Mouse (Mus musculus): Measurements from ENCODE around the gene Alcam.

The Alcam gene

DNA sequence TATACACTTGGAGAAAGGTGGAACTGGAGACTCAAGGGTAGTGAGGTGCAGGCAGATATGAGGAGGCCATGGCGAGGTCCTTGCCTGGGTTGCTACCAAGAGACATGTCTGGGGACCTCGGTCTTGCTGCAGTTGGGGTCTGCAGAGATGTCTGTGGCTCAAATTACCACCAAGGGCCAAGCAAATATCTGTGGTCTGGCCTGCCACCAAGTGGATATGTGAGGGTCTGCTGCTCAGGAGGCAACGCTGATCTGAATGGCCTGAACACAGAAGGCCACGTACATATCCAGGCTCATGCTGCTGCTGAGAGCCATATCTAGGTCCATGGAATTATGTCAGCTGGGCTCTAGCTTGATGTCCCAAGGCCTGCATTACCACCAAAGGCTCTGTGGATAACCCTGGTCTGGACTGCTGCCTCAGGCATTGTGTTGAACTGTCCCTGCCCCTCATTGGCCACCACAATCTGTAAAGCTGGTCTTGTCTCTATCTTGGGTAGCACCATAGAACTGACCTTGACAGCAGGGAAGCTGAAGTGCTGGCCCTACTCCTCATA, 210.4 kb downstream of the Alcam start:
- DNase-seq, result no peak

DNA sequence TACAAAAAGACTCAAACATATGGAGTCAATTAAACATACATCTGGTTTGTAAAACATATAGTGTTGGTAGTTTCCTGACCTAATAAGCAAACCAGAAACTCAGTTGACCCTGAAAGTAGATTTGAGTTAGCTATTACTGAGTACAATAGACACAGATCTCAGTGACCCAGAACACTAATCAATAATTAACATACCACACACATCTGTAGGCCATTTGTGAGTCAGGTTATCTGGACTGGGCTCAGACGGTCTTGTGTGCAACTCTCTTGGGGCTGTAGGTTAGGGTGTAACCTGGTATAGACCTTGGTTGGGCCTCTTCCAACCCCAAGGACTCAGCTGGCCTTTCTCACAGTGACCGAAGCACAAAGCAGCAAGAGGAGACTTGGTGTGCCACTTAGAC, 211.7 kb downstream of the Alcam start:
- no peak for DNase-seq

DNA sequence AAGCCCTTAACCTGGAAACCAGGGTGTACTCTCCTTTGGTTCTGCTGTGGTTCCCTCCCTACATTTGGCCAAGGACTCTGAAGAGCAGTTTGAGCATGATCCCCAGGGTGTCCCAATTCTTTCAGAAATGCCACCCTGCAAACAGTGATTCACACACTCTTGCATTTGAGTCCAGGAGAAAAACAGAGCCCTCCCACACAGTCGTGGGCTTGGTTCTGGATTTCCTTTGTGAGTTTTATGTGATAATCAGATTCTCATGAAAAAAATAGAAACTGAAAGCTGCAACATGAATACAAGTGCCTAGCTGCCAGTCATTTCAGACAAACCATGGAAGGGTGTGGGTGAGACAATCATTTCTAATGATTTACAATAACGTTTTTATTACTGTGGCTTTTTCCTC, 223.9 kb downstream of the Alcam start:
- DNase-seq, result peak; percentile 39

DNA sequence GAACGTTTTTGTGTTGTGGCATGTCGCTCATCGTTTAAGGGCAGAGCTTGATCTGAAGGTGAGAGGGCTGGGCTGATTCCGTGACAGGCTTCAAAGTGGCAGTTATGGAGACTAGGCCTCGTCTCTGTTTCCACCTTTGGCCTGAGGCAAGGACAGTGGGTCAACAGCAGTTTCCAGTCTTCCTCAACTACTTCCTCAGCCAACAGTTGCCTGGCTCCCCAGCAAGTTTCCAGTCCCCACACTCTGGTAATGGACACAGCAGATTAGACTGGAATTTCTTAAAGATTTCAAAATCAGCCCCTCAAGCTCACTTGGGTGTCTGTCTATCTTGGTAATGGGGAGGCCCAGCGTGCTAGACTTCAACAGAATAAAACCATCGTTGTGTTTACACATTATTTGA, 224.4 kb downstream of the Alcam start:
- DNase-seq, result no peak

DNA sequence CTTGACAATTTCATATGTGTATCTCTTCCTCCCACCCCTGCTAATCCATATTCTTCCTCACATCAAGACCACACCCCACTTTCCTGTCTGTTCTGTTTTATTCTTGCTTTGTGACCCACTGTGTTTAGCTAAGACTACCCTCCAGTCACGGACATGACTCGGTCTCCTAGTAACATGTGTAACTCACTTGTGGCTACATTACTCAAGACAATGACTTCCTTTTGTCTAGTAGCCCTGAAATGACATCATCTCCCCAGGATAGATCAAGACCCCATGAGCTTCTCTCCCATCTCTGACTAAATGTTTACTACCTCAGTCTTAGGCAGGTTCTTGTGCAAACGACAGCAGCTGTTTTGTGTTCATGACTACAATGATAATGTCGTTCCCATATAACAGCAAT, 231.0 kb downstream of the Alcam start:
- no peak for DNase-seq

DNA sequence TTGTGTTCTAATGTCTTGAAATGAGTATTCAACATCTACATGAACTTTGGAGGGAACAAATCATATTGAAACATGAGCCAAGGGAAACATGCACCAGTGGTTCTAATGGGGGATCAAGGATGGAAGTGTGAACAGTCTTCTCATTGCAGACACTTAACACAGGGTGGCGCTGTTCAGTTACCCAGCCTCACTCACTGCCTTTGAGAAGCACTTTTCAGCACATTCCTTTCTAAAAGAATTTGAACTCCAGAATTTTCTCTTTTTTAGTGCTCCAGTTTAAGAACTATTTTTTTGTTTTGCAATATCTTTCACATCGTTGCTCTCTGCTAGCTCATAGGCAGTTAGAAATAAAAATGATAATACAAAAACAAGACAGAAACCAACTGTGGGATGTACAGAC, 234.8 kb downstream of the Alcam start:
- no peak for DNase-seq

DNA sequence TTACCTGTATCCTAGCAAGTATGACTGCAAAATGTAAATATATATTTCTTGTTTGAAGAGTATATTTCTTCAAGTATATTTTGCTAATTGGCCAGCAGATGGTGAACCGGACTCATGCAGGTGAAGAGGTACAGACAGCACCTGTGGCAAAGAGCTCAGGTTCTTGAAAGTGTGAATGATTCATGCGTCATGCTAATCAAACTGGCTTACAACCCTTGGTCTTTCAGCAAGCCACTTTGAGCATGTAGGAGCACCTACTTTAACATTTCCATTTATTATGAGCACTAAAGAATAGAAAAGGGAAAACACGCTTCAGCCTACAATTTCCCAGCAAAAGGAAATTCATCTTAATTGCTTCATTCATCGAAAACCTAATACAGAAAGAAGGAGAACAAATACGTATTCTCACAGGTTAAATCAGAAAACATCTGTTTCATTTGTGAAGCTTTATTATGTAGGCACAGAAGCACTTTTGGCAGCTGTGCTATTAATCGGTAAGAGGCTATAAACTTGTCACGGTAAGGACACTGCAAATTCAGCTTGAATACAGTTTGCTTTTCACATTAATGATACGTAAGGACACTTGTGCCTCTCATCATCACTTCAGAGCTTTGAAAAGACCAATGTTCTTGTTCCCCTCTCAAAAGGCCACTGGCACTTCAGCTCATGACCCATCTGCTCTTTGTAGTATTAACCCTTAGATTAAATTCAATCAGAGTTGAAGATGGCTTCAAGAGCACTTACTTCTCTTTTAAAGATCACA, 242.8 kb downstream of the Alcam start:
- no peak for DNase-seq

DNA sequence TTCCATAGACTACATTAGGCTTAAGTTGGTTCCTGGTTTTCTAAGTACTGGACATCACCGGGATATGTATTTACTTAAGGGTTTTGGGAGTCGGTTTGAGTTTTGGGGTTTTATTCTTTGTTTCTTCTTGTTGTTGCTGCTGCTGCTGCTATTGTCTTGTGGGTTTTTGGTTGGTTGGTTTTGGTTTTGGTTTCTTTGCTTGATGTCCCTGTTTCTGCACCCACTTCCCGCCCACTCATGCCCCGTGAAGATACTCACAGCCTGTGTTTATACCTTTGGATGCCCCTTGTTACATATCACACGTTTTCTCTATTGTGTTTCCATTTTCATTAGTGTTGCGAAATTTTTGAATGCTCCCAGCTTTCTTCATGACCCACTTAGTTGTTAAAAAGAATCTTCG, 253.8 kb downstream of the Alcam start:
- DNase-seq, result no peak
